Mouse (Mus musculus) limb, embryonic 12.5 days (tissue): ENCODE results near the gene Sinhcaf. TPM values are rescaled to one million over a fixed set of nuclear protein-coding genes. Genes with fewer than 3 reads are reported as not detected.

ENCODE experiments used
- polyA plus RNA-seq: library from polyadenylated mRNA; unstranded; fragments of >200 nt; fragmentation: Nextera tagmentation; extraction: Ambion mirVana; gene quantifications from 2 replicates; pipeline ENCODE4 v1.2.1, GENCODE M21; 2016

Sinhcaf gene
- polyA plus RNA-seq, 1 experiment from 2014 or later = 167 TPM

Other genes with a start within 250 kb of the Sinhcaf start
- 29.1 and 29.6 TPM in 2 replicates for gene Ipo8, start 115.0 kb downstream of the Sinhcaf start, polyA plus RNA-seq
- gene Caprin2, start 50.2 kb downstream of the Sinhcaf start, polyA plus RNA-seq = 18.1 and 20.5 TPM in 2 replicates
- 8.2 and 8.5 TPM in 2 replicates for gene Dennd5b, start 155.2 kb upstream of the Sinhcaf start, polyA plus RNA-seq
- not detected in 2 replicates for gene Gm10203, start 183.7 kb upstream of the Sinhcaf start, polyA plus RNA-seq
- 14.3 and 17.3 TPM in 2 replicates for gene Etfbkmt, start 193.4 kb upstream of the Sinhcaf start, polyA plus RNA-seq
- 41.3 and 43.3 TPM in 2 replicates for gene Amn1, start 242.2 kb upstream of the Sinhcaf start, polyA plus RNA-seq